Mouse (Mus musculus): Measurements from ENCODE around the gene 1110025L11Rik.
"Not testable (repeated sequence)": the region's sequence is repeated elsewhere in the genome, so short reads cannot be mapped to it uniquely, and the experiment has no call there.

Gene 1110025L11Rik

DNA sequence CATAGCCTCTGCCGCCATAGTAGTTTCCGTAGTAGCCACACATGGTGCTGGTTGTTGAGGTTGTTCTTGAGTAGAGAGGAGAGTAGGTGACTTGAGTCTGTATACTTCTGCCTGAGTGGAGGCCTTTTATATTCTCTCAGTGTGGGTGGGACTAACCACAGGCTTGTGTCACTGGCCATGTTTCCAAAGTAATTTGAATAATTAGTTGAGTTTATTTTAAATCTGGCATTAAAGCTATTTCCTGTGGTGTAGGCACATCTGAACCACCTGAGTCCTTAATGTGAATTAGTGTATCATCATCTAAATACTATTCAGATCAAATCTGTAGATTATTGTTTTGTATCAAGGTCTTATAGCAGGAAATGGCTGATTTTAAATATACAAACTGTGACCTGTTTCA lies at the start of gene 1110025L11Rik:
1110025L11Rik (minus strand) TSS at position 101 of the 400 bp plus-strand sequence.
- not testable (repeated sequence) for DNase-seq

DNA sequence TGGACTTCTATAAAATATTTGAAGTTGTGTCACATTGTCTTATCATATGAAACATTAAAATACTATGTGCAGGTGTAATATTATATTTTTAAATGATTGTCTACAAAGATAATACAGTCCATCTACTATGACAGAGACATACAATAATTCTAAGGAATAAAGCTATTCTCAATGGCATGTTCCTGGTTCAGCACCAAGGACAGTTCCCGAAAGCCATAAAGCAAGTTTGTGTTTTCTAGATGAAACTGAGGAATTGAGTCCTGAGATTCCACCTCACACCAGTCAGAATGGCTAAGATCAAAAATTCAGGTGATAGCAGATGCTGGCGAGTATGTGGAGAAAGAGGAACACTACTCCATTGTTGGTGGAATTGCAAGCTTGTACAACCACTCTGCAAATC lies 7.2 kb upstream of the 1110025L11Rik start:
- DNase-seq: not testable (repeated sequence)

DNA sequence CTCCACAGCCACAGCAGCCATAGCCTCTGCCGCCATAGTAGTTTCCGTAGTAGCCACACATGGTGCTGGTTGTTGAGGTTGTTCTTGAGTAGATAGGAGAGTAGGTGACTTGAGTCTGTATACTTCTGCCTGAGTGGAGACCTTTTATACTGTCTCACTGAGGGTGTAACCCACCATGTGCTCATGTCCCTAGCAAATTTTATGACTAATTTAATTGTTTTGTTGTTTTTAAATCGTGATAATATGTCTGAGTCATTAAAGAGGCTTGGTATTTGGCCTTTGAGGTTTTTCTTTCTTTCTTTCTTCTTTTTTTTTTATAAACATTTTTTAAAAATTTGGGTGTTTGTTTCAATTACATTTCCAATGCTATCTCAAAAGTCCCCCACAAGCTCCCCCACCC lies 16.0 kb downstream of the 1110025L11Rik start, which contains the start of gene Krtap6-5:
Krtap6-5 (minus strand) TSS at position 101 of the 400 bp plus-strand sequence.
- DNase-seq: no peak

DNA sequence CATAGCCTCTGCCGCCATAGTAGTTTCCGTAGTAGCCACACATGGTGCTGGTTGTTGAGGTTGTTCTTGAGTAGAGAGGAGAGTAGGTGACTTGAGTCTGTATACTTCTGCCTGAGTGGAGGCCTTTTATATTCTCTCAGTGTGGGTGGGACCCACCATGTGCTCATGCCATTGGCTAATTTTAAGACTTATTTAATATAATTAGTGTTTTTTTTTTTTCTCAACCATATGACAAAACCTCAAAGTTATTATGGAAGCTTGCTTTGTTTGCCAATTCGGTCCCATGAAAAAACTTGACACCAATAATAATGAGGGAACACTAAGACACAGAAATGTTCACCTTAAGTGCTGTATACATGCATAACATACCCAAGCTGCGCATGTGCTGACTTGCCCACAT lies 22.4 kb downstream of the 1110025L11Rik start, which contains the start of gene Gm10228:
Gm10228 (minus strand) TSS at position 101 of the 400 bp plus-strand sequence.
- DNase-seq: not testable (repeated sequence)

DNA sequence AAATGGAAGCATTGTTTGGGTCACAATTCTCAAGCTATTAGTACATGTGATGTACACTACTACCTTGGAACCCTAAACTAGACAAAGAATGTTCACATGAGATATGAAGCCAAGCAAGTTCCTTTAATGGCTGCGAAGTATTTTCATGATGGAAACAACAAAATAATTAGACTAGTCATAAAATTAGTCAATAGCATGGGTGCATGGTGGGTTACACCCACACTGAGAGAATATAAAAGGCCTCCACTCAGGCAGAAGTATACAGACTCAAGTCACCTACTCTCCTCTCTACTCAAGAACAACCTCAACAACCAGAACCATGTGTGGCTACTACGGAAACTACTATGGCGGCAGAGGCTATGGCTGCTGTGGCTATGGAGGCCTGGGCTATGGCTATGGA lies 32.4 kb downstream of the 1110025L11Rik start, which contains the start of gene Krtap6-1:
Krtap6-1 (plus strand) TSS at position 301 of the 400 bp plus-strand sequence.
- not testable (repeated sequence) for DNase-seq

DNA sequence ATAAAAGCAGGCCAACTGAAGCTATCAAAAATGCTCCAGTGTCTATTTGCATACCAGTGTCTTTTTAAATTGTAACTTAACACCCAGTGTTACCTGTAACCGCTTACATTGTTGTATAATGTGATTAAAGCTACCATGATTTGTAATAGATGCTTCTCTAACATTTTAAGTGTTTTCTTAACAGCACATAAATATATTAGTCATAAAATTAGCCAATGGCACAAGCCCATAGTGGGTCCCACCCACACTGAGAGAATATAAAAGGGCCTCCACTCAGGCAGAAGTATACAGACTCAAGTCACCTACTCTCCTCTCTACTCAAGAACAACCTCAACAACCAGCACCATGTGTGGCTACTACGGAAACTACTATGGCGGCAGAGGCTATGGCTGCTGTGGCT lies 48.8 kb downstream of the 1110025L11Rik start, which contains the start of gene Gm10229:
Gm10229 (plus strand) TSS at position 301 of the 400 bp plus-strand sequence.
- DNase-seq: not testable (repeated sequence)

DNA sequence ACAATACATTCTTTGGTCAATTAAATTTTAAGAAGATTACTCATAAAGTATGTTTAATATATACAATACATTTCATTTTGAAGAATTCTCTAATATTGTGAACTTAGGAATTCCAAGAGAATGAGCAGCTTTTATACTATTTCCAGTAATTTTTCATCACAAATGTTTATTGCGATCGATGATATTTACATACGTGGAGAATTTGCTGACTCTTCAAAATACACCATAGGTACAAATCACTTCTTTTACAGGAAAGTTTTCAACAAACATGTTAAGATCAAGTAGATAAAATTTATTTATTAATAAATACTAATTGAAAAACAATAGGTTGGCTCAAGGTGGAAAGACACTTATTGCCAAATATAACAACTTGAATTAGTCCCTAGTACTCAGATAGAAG lies 49.8 kb downstream of the 1110025L11Rik start:
- DNase-seq: no peak
